Mouse (Mus musculus): ENCODE measurements around the gene Usf3. TPM values are rescaled to one million over a fixed set of nuclear protein-coding genes. Genes with fewer than 3 reads are reported as not detected.

The Usf3 gene
- polyA plus RNA-seq, 1 experiment from 2014 or later: 2.0 TPM

GRCm38 (mm10) chr16:44187172-44187571, 14.1 kb downstream of the Usf3 start:
- Histone ChIP-seq H3K4me1 (ENCODE audit: control insufficient read depth, insufficient read depth, low read length) (no peaks in the 10 kb centered on the region), H3K9ac (ENCODE audit: low read depth, low read length) (no peak overlapping the region), H3K36me3 (ENCODE audit: control insufficient read depth, insufficient read depth, low read length) (no peaks in the 10 kb centered on the region), H3K27me3 (ENCODE audit: control insufficient read depth, insufficient read depth, low read depth, low read length) (no peaks in the 10 kb centered on the region), H3K27ac (ENCODE audit: low read length) (no peak overlapping the region), H3K4me2 (ENCODE audit: low read length) (no peak overlapping the region), H3K9me3 (replicated peaks; ENCODE audit: control insufficient read depth, low read length, poor library complexity, severe bottlenecking) (no peaks in the 10 kb centered on the region), H3K4me3 (ENCODE audit: low read depth, low read length) (no peak overlapping the region)
- WGBS: 95% methylated on average over 4 of the region's 4 CpGs
- ATAC-seq: no peak

GRCm38 (mm10) chr16:44188766-44189165, 15.7 kb downstream of the Usf3 start:
- ATAC-seq: no peak
- Histone ChIP-seq H3K4me1 (ENCODE audit: control insufficient read depth, insufficient read depth, low read length) (no peaks in the 10 kb centered on the region), H3K27me3 (ENCODE audit: control insufficient read depth, insufficient read depth, low read depth, low read length) (no peaks in the 10 kb centered on the region), H3K27ac (ENCODE audit: low read length) (no peak overlapping the region), H3K9me3 (replicated peaks; ENCODE audit: control insufficient read depth, low read length, poor library complexity, severe bottlenecking) (no peaks in the 10 kb centered on the region), H3K9ac (ENCODE audit: low read depth, low read length) (no peak overlapping the region), H3K4me3 (ENCODE audit: low read depth, low read length) (no peak overlapping the region), H3K36me3 (ENCODE audit: control insufficient read depth, insufficient read depth, low read length) (no peaks in the 10 kb centered on the region), H3K4me2 (ENCODE audit: low read length) (no peak overlapping the region)
- 93% methylated on average over 3 of the region's 3 CpGs for WGBS

- WGBS: 92% methylated on average over 6 of the region's 6 CpGs
- H3K9ac ChIP-seq (ENCODE audit: low read depth, low read length): no peak overlapping the region
- H3K36me3 ChIP-seq (ENCODE audit: control insufficient read depth, insufficient read depth, low read length): no peaks in the 10 kb centered on the region
- no peaks in the 10 kb centered on the region for H3K9me3 ChIP-seq (replicated peaks; ENCODE audit: control insufficient read depth, low read length, poor library complexity, severe bottlenecking)
- no peak overlapping the region for H3K27ac ChIP-seq (ENCODE audit: low read length)
- no peak for ATAC-seq
- no peak overlapping the region for H3K4me2 ChIP-seq (ENCODE audit: low read length)
- no peak overlapping the region for H3K4me3 ChIP-seq (ENCODE audit: low read depth, low read length)
- no peaks in the 10 kb centered on the region for H3K4me1 ChIP-seq (ENCODE audit: control insufficient read depth, insufficient read depth, low read length)
- H3K27me3 ChIP-seq (ENCODE audit: control insufficient read depth, insufficient read depth, low read depth, low read length): no peaks in the 10 kb centered on the region
Observed at GRCm38 (mm10) chr16:44190032-44190431, 17.0 kb downstream of the Usf3 start.

GRCm38 (mm10) chr16:44190968-44191367, 17.9 kb downstream of the Usf3 start:
- no peak overlapping the region for H3K27ac ChIP-seq (ENCODE audit: low read length)
- H3K9ac ChIP-seq (ENCODE audit: low read depth, low read length): no peak overlapping the region

GRCm38 (mm10) chr16:44199066-44199703, 26.1 kb downstream of the Usf3 start:
- 93% methylated on average over 14 of the region's 14 CpGs for WGBS
- H3K9ac ChIP-seq (ENCODE audit: low read depth, low read length): no peak overlapping the region
- no peak overlapping the region for H3K4me3 ChIP-seq (ENCODE audit: low read depth, low read length)
- no peak overlapping the region for H3K27ac ChIP-seq (ENCODE audit: low read length)
- ATAC-seq: no peak
- peaks cover 11% of the 10 kb centered on the region; the same call in 1 of the 2 replicates for H3K36me3 ChIP-seq (ENCODE audit: control insufficient read depth, insufficient read depth, low read length)
- H3K4me2 ChIP-seq (ENCODE audit: low read length): no peak overlapping the region
- H3K9me3 ChIP-seq (replicated peaks; ENCODE audit: control insufficient read depth, low read length, poor library complexity, severe bottlenecking): no peaks in the 10 kb centered on the region
- H3K4me1 ChIP-seq (ENCODE audit: control insufficient read depth, insufficient read depth, low read length): no peaks in the 10 kb centered on the region
- no peaks in the 10 kb centered on the region for H3K27me3 ChIP-seq (ENCODE audit: control insufficient read depth, insufficient read depth, low read depth, low read length)

More at GRCm38 (mm10) chr16:44190968-44191367, 17.9 kb downstream of the Usf3 start:
- Histone ChIP-seq H3K9me3 (replicated peaks; ENCODE audit: control insufficient read depth, low read length, poor library complexity, severe bottlenecking) (no peaks in the 10 kb centered on the region), H3K36me3 (ENCODE audit: control insufficient read depth, insufficient read depth, low read length) (no peaks in the 10 kb centered on the region), H3K4me2 (ENCODE audit: low read length) (no peak overlapping the region), H3K4me3 (ENCODE audit: low read depth, low read length) (no peak overlapping the region), H3K4me1 (ENCODE audit: control insufficient read depth, insufficient read depth, low read length) (no peaks in the 10 kb centered on the region), H3K27me3 (ENCODE audit: control insufficient read depth, insufficient read depth, low read depth, low read length) (no peaks in the 10 kb centered on the region)
- WGBS: 98% methylated on average over 2 of the region's 2 CpGs
- no peak for ATAC-seq

GRCm38 (mm10) chr16:44200146-44200545, 27.1 kb downstream of the Usf3 start:
- Histone ChIP-seq H3K4me3 (ENCODE audit: low read depth, low read length) (no peak overlapping the region), H3K4me2 (ENCODE audit: low read length) (no peak overlapping the region), H3K27ac (ENCODE audit: low read length) (no peak overlapping the region), H3K27me3 (ENCODE audit: control insufficient read depth, insufficient read depth, low read depth, low read length) (no peaks in the 10 kb centered on the region), H3K36me3 (ENCODE audit: control insufficient read depth, insufficient read depth, low read length) (peaks cover 11% of the 10 kb centered on the region; the same call in 1 of the 2 replicates), H3K4me1 (ENCODE audit: control insufficient read depth, insufficient read depth, low read length) (no peaks in the 10 kb centered on the region), H3K9me3 (replicated peaks; ENCODE audit: control insufficient read depth, low read length, poor library complexity, severe bottlenecking) (no peaks in the 10 kb centered on the region), H3K9ac (ENCODE audit: low read depth, low read length) (no peak overlapping the region)
- ATAC-seq: no peak
- 89% methylated on average over 4 of the region's 4 CpGs for WGBS

GRCm38 (mm10) chr16:44204331-44204730, 31.3 kb downstream of the Usf3 start:
- no peak overlapping the region for H3K27ac ChIP-seq (ENCODE audit: low read length)
- H3K4me2 ChIP-seq (ENCODE audit: low read length): no peak overlapping the region
- ATAC-seq: no peak
- no peak overlapping the region for H3K4me3 ChIP-seq (ENCODE audit: low read depth, low read length)
- no peaks in the 10 kb centered on the region for H3K27me3 ChIP-seq (ENCODE audit: control insufficient read depth, insufficient read depth, low read depth, low read length)
- H3K9me3 ChIP-seq (replicated peaks; ENCODE audit: control insufficient read depth, low read length, poor library complexity, severe bottlenecking): no peaks in the 10 kb centered on the region
- H3K9ac ChIP-seq (ENCODE audit: low read depth, low read length): no peak overlapping the region
- peaks cover 20% of the 10 kb centered on the region; the same call in 1 of the 2 replicates for H3K36me3 ChIP-seq (ENCODE audit: control insufficient read depth, insufficient read depth, low read length)
- 93% methylated on average over 6 of the region's 6 CpGs for WGBS
- H3K4me1 ChIP-seq (ENCODE audit: control insufficient read depth, insufficient read depth, low read length): no peaks in the 10 kb centered on the region

GRCm38 (mm10) chr16:44205973-44206372, 32.9 kb downstream of the Usf3 start:
- WGBS: 90% methylated on average over 8 of the region's 8 CpGs
- Histone ChIP-seq H3K4me2 (ENCODE audit: low read length) (no peak overlapping the region), H3K4me3 (ENCODE audit: low read depth, low read length) (no peak overlapping the region), H3K9ac (ENCODE audit: low read depth, low read length) (no peak overlapping the region), H3K27me3 (ENCODE audit: control insufficient read depth, insufficient read depth, low read depth, low read length) (no peaks in the 10 kb centered on the region), H3K9me3 (replicated peaks; ENCODE audit: control insufficient read depth, low read length, poor library complexity, severe bottlenecking) (no peaks in the 10 kb centered on the region), H3K4me1 (ENCODE audit: control insufficient read depth, insufficient read depth, low read length) (no peaks in the 10 kb centered on the region), H3K27ac (ENCODE audit: low read length) (no peak overlapping the region), H3K36me3 (ENCODE audit: control insufficient read depth, insufficient read depth, low read length) (peaks cover 22% of the 10 kb centered on the region; the same call in 1 of the 2 replicates)
- no peak for ATAC-seq

- H3K4me2 ChIP-seq (ENCODE audit: low read length): no peak overlapping the region
- H3K36me3 ChIP-seq (ENCODE audit: control insufficient read depth, insufficient read depth, low read length): peaks cover 16% of the 10 kb centered on the region
- no peak overlapping the region for H3K4me3 ChIP-seq (ENCODE audit: low read depth, low read length)
- H3K9ac ChIP-seq (ENCODE audit: low read depth, low read length): no peak overlapping the region
- no peaks in the 10 kb centered on the region for H3K27me3 ChIP-seq (ENCODE audit: control insufficient read depth, insufficient read depth, low read depth, low read length)
- H3K27ac ChIP-seq (ENCODE audit: low read length): no peak overlapping the region
- no peaks in the 10 kb centered on the region for H3K9me3 ChIP-seq (replicated peaks; ENCODE audit: control insufficient read depth, low read length, poor library complexity, severe bottlenecking)
- WGBS: 83% methylated on average over 10 of the region's 10 CpGs
- no peaks in the 10 kb centered on the region for H3K4me1 ChIP-seq (ENCODE audit: control insufficient read depth, insufficient read depth, low read length)
- ATAC-seq: no peak
Observed at GRCm38 (mm10) chr16:44210156-44211053, 37.4 kb downstream of the Usf3 start.

All from midbrain, embryonic 16.5 days (tissue).